Mouse (Mus musculus): ENCODE data around the gene Efcc1.

Efcc1 gene

DNA sequence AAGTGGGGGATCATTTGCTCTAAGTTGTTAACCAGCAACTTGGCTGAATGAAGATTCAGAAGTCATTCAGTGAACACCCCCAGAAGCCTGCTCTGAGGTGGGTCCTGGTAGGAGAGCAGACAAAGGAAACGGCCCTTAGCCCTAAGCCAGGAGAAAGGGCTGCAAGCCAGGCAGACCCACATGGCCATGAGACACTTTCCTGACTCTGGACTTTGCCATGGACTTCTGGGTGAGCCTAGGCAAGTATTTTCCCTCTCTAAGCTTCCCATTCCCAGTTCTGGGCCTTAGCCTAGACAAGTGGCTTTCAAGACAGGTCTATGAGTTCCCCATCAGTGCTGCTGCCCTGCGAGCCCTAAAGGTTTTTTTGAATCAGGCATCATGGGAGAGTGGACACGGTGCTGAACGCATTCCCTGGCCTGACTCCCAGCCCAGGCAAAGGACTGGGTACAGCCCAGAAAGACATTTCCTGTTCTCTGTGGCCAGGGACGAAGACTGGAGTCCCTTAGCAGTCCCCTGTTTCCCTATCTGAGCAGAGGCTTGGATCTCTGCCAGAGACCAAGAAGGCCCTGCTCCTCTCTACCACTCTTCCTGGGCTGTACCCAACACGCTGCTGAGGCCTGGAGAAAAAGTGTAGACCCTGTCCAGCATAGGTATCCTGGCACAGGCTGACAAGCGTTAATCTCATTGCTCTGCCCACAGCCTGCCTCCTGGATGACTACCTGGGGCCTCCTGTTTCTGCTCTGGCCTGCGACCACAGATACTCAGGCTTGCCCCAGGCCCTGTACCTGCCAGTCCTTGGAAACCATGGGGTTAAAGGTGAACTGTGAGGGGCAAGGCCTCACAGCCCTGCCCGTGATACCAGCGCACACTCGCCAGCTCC is 47.9 kb downstream of the Efcc1 start:
- DNase-seq (ENCODE audit: low spot score in 2 of 2): no peak

GRCm38 (mm10) chr6:87779174-87780165 is 48.8 kb downstream of the Efcc1 start:
- no peak for DNase-seq (ENCODE audit: low spot score in 2 of 2)

GRCm38 (mm10) chr6:87780546-87781301 is 50.1 kb downstream of the Efcc1 start:
- no peak for DNase-seq (ENCODE audit: low spot score in 2 of 2)

GRCm38 (mm10) chr6:87784033-87784432 is 53.4 kb downstream of the Efcc1 start:
- no peak for DNase-seq (ENCODE audit: low spot score in 2 of 2)

GRCm38 (mm10) chr6:87786621-87787020 is 56.0 kb downstream of the Efcc1 start:
- DNase-seq (ENCODE audit: low spot score in 2 of 2): no peak

DNA sequence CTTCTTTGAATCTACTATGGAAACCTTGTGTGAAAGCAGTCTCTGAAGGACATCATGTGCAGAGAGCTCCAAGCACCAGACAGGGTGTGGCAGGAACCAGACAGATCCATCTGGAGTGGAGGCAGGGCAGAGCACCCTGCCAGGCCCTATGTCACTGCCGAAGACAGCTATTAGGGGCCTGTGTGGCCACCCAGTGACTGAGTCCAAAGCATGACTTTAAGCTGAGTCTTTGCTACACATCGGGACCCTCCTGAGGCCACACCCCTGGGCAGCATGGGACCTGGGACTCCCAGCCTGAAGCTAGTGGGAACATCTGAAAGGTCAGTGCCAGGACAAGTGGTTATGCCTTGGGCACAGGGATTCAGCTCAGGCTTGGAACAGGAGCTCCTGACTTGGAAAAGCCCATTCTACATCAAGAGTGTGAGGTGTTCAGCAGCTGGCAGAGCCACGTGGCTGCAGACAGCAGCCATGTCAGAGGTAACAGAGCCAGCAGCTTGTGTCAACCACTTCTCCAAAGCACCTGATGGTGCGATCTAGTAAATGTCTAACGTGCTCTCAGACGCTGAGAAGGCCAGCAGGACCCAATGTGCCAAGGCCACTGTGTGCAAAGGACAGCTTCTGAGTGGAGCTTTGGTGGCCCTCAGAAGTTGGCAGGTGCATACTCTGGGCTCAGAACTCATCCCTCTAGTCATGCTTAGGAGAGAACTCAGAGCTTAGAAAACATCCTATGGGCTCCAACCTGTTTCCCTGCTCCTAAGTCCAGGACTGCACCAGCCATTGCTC is 56.6 kb downstream of the Efcc1 start:
- DNase-seq (ENCODE audit: low spot score in 2 of 2): peak in 1 of 2 experiments; percentile 0

DNA sequence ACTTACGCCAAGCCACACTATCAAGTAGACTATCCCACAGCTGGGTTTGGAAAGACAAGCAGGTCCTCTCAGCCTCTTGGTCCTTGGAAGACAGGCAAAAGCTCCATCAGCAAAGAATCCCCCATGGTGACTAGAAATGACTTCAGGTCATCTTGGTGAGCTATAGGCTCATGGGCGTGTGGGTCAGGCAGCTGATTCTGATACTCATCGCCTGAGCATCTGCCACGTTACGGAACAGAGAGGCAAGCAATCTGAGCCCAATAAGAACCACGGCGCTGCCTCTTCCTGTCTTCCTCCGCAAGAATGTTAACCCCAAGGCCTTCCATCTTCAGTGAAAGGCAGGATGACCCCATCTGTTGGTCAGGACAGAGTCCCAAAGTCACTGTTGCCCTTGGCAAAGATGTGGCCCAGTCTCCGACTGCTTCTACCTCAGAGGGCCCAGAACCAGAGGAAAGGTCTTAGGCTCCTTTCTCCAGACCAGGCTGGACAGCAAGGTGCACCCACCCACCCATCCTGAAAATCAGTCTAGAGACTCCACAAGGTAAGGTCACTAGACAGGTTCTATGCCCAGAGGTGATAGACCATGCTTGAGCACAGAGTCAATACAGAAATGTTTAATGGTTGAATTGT is 57.7 kb downstream of the Efcc1 start:
- DNase-seq (ENCODE audit: low spot score in 2 of 2): no peak

DNA sequence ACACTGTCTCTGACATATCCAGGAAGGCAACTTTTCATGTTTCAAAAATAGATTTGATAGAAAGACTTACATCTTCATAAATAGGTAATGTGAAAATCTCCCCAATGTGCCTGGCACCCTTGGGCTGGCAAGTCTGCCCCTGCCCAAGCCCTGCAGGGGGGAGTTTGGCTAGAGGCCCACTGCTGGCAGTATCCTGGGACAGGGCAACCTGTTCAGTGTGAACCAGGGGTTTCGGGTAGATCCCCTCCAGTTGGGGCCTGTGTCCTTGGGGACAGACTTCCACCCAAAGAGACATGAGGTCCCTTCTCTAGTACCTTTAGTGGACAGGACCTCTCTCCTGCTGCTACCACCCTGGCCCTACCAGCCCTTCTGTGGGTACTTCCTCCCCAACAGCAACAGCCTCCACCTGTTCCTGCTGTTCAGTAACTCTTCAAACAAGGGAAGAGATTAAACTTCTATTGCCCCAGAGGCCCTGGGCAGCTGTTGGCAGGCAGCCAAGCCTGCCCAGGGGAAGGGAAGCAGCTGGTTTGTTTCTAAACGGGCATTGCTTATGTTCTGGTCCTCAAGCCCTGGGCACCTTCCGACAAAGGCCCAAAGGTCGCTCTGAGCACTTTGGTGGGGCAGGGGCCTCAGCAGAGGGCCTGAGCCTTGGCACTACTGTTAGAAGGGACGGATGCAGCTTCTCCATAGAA is 58.4 kb downstream of the Efcc1 start:
- DNase-seq (ENCODE audit: low spot score in 2 of 2): peak in 1 of 2 experiments; percentile 38

DNA sequence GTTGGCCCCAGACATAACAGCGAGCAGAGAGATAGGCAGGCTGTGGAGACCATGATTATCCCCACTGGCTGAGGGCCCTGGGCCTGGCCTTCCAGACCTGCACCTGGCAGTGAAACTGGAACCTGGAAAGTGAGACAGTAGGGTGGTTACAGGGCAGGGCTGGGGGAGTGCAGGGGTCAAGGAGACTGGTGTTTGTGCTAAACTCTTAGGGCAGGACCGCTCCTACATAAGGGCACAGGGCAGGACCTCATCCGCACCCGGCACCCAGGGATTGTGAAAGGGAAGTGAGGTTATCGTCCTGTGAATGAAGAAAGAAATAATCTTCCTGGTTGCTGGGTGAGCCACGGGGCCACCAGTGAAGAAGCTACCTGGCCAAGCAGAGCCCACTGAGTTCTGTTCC is 59.1 kb downstream of the Efcc1 start:
- no peak for DNase-seq (ENCODE audit: low spot score in 2 of 2)

- DNase-seq (ENCODE audit: low spot score in 2 of 2): no peak
Observed at GRCm38 (mm10) chr6:87790779-87791480, 60.3 kb downstream of the Efcc1 start.

DNA sequence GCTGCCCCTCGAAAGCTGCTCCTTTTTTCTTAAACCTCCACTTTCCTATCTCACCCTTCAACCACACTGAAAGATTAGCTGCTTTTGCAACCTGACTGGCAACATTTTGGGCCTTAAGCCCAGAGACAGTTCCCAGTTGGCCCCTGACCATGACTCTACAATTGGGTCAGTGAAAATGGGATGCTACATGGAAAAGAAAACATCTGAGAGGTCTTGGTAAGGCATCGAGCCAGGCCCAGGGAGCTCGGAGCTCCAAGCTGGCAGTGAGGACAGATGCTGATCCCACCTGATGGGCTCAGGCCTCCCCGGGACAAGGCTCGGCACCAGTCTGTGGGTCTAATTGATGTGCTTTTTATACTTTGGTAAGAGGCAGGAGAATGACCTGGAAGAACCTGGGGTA is 61.2 kb downstream of the Efcc1 start:
- DNase-seq (ENCODE audit: low spot score in 2 of 2): no peak

- DNase-seq (ENCODE audit: low spot score in 2 of 2): no peak
Observed at GRCm38 (mm10) chr6:87793821-87794510, 63.3 kb downstream of the Efcc1 start.

GRCm38 (mm10) chr6:87795385-87796150 is 64.9 kb downstream of the Efcc1 start:
- no peak for DNase-seq (ENCODE audit: low spot score in 2 of 2)

DNA sequence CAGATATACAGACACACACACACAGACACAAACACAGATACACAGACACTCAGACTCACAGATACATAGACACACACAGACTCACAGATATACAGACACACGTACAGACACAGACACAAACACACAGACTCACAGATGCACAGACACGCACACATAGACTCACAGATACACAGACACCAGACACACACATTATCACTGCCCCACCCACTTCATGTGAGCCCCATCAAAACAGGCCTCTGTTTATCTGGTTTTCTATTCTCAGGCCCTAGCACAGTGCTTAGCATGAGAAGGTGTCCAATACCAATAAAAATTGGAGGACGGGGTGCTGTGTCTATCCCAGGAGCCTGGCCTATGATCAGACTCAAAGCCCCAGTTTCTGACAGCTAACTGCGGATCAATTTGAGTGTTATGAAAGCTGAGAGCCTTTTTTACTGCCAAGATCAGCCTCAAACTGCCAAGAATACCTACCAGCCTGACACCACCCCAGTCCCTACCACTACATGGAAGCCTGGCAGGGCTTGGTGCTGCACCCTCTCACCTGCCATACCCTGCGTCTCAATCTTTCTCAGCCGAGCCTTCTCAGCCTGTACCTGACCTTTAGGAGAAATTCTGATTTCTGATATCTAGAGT is 65.7 kb downstream of the Efcc1 start:
- no peak for DNase-seq (ENCODE audit: low spot score in 2 of 2)

DNA sequence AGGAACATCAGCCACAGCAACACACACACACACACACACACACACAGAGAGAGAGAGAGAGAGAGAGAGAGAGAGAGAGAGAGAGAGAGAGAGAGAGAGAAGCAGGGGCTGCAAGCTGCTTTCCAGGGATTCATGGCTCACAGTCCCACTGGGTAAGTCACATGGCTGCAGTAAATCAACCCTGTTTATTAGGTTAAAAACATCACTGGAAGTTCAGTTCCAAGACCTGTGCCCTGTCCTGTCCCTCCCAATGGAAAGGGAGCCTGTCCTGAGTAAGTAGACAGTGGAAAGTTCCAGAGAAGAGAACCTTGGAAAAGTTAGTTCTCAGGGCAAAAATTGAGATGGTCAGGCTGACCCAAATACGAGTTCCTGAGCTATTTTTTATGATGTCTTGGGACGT is 66.7 kb downstream of the Efcc1 start:
- no peak for DNase-seq (ENCODE audit: low spot score in 2 of 2)

DNA sequence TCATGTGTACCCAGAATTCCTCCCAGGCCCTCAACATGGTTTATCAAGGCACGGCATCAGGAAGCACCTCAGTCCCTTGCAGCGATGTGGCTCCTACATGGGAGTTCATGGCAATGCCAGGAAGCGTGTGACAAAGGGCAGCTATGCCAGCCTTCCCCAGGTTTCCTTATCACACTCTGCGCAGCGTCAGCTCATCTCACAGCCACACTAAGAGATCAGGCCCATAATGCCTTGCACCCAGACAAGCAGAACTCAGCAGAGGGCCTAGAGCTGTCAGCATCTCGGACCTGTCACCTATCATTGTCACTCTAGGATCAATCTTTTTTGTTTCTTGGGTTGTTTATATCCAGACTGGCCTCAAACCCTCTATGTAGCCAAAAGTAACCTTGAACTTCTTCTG is 68.9 kb downstream of the Efcc1 start:
- no peak for DNase-seq (ENCODE audit: low spot score in 2 of 2)

DNA sequence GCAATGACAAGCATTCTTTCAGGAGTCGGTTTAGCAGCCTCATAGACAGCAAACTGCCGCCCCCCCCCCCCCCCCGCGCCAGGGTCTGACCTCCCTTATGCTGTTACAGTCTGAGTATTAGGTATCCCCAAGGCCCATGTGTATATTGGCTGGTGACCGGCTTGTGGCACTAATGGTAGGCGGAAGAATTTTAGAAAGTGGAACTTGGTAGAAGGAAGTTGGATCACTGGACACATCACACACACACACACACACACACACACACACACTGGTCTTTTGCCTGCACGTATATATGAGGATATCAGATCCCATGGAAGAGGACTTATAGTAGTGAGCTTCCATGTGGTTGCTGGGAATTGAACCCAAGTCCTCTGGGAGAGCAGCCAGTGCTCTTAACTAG is 71.8 kb downstream of the Efcc1 start:
- no peak for DNase-seq (ENCODE audit: low spot score in 2 of 2)
